Mouse (Mus musculus): ENCODE results near the gene Krt10.

DNA sequence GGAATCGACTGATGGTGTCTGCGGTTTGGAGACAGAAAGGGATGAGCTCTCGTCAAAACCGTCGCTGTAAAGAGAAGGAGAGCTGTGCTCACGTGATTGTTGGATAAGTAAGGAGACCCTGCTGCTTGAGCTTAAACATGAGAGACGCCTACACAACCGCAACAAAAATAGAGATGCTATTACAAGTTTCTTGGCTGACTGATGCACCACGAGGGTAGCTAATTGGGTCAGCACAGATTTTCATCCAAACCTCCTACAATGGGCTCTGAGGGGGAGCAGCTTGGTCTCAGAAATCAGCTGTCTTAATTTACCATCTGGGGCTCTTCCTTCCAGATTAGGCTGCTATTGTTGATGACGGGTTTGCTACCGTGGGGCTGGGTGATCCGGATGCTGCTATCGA, 27.7 kb upstream of the Krt10 start:
- no peak for TF ChIP-seq CTCF (IDR thresholded peaks at IDR 0.05; ENCODE audit: insufficient read depth, low read length)
- no peak for TF ChIP-seq POLR2A (IDR thresholded peaks at IDR 0.05; ENCODE audit: borderline replicate concordance, extremely low read depth, low read depth, low read length)

Data from lung, adult 2 months (tissue).